Mouse (Mus musculus) left cerebral cortex, postnatal 36 days (tissue): ENCODE data around the gene Rad51b. TPM values are rescaled to one million over a fixed set of nuclear protein-coding genes. Genes with fewer than 3 reads are reported as not detected.

Experiments
- DNase-seq, 2 experiments: peaks; one replicate each; pipeline ENCODE4 v3.0.0; 2021 to 2022; ENCODE audit warnings: low spot score in 2 of 2, mixed read lengths in 1 of 2
- intact Hi-C: fragments of 180-260 bp; cut with DNase I; formaldehyde crosslinking; loops from one replicate; pipeline ENCODE4 v1.15.1; 2025
- total RNA-seq, 2 experiments: library from RNA; stranded (reverse); gene quantifications; 2 replicates each; pipeline ENCODE4 v1.2.3; 2021

The Rad51b gene
- total RNA-seq, 2 experiments from 2014 or later: 0.22 TPM; not detected in 1

DNA sequence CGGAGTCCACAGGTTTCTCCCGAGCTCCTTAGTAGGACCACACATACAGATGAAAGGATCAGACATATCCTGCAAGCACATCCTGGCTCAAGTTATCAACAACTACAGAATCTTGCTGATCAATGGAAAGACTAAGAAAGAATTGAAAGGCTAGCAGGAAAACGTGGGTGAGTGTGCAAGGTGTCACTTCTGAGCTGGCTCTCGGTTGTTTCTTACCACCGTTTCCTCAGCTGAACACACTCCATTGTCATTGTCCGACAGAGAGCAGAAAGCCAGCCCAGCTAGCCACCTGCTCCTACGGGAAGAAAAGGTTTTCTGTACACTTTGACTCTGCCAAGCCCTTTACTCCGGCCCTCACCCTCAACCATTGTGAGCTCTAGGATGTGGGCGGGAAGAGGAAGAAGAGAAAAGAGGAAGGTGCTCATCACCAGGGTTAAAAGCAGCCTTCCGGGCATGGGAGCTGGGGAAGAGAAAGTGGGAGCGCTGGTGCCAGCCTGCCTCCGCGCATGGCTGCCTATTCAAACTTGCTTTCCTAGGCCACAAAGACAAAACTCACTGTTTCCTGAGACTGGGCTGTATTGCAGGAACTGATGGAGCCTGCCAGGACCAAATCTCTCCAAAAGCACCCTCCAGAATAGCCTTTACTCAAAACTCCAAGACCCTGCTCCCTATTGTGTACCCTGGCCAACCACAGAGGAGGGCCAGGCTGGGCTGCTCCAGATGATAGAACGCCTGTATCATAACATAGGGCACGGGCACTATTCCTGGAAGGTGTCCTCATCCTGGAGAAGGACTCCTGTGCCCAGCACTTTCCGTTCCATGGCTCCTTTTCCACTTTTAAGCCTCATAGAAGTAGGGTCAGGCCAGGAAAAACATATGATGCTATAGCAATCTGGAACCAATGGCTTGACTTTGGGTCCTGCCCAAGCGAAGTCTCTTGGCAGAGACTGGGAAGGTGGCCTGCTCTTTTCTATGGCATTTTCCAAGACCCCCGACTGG lies 500.0 kb downstream of the Rad51b start:
- DNase-seq: no peak
- intact Hi-C loops: no loop called here

DNA sequence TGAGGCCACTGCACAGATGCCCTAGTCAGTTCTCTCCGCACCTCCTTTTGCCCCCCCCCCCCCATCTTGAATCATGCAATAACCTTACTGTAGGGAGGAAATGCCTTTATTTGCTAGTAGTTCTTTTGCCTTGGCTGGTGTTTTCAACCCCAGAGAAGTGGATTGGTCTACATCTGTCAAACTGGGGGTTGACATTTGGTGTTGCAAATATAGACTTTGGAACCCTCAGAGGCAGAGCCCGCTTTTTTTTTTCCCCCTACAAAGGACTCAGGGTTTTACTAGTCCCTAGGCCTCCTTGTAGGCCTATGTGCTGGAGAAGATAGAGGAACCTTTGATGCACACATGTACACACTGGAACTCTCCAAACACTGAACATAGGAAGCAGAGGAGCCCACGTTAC lies 501.4 kb downstream of the Rad51b start:
- no peak for DNase-seq
- intact Hi-C loops: no loop called here

DNA sequence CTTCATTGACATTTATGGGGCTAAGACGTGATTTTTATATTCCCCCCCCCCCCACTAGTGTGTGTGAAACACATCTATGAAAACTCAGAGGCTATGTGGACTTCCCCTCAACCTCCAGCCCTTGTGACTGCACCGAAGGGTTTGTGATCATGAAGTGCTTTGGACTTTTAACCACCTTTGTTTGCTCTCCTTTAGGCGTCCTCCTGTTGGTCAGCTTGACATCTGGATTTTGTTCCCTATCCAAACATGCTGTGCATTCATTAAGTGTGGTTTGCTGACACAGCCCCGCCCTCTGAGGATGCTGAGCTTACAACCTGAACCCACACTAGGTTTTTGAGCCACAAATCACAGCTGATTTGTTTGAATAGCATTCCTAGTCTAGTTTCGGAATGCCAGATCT lies 502.3 kb downstream of the Rad51b start:
- intact Hi-C loops: no loop called here
- no peak for DNase-seq

DNA sequence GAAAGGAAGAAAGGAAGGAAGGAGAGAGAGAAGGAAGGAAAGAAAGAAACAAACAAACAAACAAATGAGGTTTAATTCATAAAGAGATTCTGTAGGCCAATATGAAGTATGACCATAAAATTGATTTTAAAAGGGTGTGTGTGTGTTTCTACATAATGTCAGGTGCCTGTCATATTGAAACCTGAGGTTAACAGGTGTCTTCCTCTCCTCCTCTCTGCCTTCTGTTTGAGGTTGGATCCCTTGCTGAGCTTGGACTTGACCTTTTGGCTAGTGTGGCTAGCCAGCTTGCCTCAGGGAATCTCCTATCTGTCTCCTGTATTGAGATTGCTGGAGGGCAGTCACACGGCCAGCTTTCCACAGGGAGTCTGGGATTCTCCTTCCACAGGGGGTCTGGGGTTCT lies 506.6 kb downstream of the Rad51b start:
- intact Hi-C loops: no loop called here
- DNase-seq: no peak

DNA sequence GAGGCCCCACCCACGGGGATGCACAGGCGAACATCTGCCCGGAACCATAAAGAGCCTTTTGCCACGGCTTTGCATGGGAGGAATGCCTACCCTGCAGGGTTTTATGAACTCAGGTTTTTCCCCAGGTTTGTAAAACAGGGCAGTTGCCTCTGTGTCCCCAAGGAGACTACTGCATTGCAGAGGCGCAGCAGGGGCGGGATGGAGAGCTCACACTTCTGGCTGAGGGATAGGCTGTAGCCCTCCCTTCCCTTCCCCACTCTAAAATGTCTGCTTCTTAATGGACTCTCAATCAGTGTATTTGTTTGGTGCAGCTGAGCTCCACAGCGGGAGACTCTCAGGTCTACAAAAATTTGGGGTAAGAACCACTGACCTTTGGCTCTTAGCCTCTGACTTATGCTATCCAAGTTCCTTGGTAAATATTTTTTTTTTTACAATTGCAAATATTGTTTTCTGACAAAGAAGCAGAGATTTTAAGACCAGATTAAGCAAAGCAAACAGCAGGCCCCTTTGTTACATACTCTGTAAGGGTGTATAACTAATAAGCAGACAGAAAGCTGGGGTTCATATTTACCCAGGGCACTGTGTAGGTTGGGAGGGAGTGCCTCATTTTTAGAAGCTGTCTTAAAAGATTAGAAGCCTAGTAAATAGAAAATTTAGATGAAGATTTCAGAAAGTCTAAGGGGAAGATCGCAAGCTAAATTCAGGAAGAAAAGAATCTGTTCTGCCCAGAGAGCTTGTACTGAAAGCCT lies 507.9 kb downstream of the Rad51b start:
- intact Hi-C loops: no loop called here
- no peak for DNase-seq

DNA sequence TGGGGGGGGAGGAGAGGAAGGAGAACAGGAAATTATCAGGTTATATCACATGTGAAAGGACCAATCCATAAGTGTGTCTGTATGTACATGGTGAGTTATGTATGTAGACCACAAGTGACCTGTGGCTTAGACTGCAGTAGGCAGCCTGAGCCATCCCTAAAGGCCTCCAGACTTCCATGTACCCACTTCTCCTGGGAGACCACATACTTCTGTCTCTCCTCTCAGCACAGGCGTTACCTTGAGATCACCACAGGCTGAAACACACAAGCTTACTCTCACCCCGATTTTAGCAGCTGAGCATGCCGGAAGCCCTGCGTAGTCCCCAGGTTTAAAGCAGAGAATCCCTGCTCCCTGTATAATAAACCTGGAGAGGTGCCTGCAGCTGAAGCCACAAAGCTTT lies 509.9 kb downstream of the Rad51b start:
- intact Hi-C loops: no loop called here
- DNase-seq: no peak

DNA sequence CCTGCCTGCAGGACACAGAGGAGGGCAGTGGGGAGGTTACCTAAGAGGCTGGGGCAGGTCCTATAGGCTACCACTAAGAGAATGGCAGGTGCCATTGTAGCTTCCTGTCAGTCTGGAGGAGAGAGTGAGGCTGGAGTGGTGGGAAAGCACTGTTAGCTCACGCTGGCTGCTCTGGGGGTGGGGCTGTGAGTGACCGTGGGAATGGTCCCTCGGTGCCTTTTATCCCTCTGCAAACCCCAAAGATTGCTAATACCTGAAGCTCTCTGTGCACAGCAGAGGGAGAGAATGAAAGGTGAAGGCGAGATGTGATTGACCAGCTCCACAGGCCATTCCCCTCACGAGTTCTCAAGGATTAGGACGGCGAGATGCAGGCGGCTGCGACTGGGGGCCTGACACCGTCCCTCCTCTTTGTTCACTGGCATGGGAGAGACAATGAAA lies 510.3 kb downstream of the Rad51b start:
- DNase-seq: no peak
- intact Hi-C loops: no loop called here

DNA sequence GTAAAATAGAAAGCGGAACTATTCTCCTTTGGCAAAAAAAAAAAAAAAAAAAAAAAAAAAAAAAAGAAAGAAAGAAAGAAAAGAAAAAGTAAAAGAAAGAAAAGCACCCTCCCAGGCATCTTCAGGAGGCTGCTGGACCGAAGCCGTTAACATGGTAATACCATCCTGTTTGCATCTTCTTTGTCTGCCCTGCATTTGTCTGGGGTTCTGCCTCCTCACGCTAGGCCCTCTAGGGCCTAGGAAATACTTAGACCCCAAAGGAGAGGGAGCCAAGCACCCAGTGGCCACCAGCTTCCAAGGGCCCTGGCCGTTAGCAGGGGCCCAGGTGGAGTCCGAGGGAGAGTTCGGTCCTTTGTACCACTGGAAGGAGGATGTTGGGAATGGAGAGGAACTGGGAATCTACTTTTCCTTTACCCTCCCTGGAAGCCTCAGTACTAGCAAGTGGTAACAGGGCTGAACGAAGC lies 510.9 kb downstream of the Rad51b start:
- DNase-seq: no peak
- intact Hi-C loops: no loop called here

DNA sequence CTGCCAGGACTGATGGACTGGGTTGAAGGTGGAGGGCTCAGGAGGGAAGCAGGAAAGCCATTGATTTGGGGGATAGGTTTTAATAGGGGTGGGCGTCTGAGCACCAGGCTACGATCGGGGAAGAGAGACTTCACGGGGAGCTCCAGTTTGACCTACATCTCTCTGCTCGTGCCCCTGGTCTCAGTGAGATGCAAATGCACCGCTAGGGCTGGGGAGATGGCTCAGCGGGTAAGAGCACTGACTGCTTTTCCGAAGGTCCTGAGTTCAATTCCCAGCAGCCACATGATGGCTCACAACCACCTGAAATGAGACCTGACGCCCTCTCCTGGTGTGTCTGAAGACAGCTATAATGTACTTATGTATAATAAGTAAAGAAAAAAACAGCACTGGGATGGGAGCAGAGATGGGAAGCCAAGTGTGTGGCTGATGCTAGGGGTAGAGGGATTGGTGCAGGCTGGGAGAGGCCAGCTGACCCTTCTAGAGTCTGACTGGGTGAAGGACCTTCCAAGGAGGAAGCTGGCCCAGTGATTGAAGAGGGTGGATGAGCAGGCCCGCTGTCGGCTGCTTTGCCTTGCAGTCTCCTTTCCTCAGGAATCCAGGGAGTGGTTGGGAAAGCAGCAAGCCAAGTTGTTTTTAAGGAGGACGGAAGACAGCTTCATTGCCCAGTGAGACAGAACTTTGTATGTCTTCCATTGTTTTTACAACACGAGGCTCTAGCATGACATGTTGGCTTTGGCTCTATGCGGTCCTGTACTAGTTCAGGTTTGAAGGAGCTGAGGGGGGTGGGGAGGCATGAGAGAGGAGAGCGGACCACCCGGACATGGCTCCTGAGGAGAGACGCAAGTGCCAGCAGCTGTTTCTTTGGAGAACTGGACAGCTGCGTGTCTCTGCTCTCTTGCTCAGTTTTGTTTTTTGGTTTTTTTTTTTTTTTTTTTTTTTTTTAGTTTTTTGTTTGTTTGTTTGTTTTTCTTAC lies 511.6 kb downstream of the Rad51b start:
- intact Hi-C loops: no loop called here
- no peak for DNase-seq

DNA sequence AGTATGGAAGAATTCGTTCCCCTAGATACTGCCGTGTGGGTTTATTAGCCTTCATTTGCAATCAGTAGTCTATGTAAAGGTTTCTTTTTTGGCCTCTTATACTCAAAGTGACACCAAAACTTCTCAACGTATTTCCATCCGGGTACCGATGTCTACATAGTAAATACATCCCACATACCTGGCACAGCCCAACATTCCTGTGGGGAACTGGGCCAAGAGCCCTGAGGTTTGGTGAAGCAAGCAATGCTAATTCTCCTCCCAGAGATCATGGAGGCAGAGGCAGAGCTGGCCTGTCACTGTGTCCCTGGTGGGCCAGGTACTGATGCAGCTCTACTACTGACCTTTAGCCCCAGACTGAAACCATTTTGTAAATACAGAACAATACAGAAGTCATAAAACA lies 512.4 kb downstream of the Rad51b start:
- intact Hi-C loops: no loop called here
- DNase-seq: no peak

DNA sequence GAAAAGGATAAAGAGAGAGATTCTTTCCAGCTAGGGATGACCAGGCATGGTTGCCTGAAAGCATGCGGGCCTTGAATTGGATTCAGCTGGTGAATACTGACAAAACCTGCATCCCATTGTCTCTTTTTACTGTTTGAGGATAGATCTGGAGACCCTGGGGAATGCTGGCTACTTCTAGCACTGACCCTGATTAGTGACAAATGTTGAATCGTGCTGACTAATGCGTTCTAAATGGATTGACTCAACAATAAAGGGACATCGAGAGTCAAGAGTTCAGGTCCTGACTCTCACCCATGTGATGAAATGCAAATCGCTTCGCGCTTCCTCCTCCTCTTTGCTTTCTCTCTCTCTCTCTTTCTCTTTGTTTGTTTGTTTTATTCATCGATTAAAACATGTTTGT lies 515.3 kb downstream of the Rad51b start:
- no peak for DNase-seq
- intact Hi-C loops: no loop called here

DNA sequence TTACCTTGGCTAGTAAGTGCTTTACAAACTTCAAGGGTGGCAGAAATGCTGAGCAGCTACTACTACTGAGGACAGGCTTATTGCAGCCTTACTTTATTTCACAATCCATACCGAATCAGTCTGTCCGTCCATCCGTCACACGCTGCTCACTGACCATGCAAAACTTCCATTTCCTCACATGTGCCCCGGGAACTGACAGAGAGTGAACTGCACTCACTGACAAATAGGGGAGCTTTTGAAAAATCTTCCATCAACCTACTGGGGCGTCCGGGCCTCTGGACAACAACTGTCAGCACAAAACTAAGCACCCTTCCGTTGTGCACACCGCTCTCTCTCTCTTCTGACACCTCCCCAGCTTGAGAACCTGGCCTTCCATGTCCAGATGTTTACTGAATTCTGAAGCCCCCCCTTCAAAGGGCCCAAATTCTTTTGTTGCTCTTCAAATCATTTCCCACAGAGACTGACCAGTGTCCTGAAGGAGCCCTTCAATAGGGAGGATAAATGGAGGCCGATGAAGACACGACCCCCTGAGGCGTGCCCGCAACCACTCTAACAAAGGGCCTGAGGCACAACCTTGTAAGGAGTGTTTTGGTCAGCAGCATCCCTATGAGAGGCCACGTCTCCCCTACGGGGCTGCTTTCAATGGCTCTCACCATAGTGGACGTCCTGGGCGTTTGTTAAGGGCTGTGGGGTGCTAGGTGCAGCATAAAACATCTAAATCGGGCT lies 515.9 kb downstream of the Rad51b start:
- intact Hi-C loops: no loop called here
- no peak for DNase-seq

DNA sequence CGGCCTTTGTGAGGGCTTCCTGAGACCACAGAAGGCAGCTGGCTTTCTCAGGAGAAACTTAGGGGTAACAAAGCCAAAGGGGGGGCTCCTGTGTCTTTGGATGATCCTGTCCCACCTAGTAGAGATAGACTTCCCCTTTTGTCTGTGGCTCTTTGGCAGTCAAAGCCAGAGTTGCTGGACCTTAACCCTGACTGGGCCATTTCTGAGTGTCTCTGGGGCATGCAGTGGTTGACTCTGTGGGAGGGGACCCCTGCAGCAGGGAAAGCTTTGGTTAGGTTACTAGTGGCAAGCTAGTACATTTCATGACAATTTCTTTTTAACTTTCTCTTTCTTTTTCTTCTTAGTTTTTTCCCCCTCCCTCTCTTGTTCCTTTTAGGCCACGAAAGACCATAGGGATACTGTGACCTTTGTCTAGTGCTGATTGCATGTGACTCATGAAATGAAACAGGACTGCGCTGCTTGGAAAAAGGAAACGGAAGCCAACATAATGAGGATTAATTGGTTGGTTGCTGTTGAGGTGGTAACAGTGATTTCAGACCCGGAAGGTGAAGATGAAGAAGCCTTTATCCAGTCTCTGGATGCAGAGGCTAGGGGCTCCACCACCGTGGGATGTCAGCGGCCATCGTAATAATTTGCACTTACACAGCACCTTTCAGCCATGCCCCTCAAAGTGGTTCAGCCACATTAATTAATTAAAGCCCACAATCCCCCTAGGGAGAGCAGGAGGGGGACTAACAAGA lies 516.7 kb downstream of the Rad51b start:
- intact Hi-C loops: no loop called here
- DNase-seq: no peak

DNA sequence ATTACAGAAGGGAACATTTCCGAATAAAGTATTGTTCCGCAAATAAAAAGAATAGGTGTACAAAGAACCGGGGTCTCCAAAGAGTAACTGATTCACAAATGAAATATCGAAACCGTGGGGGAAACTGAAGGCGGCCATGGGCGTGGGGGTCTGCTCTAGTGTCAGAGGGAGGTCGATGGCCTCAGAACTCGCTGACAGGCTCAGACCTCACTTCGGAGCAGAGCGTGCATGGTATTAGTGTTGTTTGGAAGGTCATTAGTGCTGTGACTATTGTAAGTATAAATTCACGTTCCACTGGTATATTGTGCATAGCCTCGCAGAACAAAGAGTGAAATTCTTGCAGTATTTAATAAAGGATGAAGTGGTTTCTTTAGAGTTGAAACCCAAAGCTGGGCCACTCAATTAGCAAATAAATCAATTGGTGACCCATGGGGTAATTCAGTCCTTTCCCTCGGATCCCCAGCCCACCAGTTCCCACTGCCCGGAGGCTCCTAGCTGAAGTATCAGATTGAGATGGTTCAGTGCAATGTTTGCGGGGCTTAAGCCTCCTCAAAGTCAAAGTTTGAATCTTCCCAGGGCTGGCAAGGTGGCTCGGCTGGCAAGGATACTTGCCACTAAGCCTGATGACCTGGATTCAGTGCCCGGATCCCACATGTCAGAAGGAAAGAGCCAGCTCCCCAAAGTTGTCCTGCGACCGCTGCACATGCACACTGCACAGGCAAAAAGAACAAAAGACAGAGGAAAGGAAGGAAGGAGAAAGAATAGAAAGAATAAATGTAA lies 517.4 kb downstream of the Rad51b start:
- DNase-seq: no peak
- intact Hi-C loops: no loop called here

DNA sequence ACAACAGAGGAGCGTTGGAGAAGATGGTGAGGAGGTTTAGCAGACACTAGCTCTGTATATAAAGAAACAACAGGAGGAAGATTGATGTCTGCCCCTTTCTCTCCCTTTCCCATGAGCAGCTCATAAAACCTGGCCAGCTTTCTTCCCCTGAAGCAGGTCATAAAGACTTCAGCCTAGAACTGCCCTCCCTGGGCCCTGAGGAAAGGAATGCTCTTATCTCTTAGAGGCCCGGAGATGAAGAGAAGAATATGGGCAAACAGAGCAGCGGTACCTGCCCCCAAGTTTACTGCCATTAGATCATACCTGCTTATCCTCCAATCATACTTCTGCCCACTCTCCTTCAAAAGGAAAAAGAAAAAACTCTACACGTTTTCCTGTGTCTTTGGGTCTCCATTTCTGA lies 519.2 kb downstream of the Rad51b start:
- intact Hi-C loops: no loop called here
- no peak for DNase-seq

DNA sequence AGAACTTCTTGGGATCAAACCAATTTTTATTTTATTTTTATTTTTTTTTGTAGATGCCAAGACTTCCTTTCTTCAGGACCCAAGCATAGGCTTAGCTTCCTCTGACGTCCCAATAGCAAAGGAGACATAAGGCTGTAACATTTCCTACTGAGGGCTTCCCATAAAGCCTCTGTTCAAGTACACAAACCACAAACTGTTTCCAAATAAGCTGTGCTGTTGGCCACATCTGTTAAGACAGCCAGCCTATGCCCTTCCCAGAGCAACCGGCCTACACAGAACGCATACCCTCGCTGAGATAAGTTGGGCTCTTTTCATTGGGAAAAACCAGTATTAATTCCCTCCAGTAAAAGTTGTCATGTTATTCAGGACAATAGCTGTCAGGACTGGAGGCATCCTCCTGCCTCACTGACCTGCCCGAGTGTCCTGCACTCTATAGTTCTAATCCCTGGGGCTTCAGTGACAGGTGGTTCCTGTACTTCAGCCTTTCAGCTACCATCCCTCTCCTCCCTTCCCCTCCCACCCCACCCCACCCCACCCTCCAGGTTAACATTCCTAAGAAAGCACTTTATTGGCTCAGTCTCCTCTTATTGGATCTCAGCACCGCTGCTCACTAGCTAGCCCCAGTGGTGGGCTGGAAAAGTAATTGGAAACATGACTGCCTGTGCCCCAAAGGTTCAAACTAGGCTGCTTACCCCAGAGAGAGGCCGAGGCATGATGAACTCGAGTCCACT lies 523.3 kb downstream of the Rad51b start:
- intact Hi-C loops: no loop called here
- DNase-seq: no peak

DNA sequence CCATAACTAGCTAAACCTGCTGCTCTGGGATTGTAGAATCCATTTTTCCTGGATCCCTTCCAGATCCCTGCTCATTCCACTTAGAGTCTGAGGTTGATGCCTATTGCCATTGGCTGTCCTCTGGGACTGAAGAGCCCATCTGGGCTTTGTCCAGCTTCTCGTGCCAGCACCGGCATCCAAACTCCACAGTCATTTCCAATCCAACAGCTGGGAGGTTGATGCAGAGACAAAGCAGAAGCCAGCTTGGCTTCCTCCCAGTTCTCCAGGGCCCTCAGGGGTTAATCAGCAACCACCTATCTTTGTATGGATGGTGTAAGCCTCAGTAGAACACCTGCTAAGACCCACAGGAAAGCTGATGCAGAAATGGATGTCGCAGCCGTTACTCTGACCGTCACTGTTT lies 524.8 kb downstream of the Rad51b start:
- intact Hi-C loops: no loop called here
- no peak for DNase-seq
